Mouse (Mus musculus) cerebellum, adult 2 months (tissue): ENCODE measurements around the gene Slc24a1.

ENCODE experiments used
- CTCF ChIP-seq: fragments of 200-500 bp; IDR thresholded peaks from 2 replicates; pipeline ENCODE4 v1.5.1; 2011; ENCODE audit warnings: low read depth, mild to moderate bottlenecking, control low read depth, low read length, moderate library complexity, borderline replicate concordance; ENCODE audit not compliant: insufficient read depth
- POLR2A ChIP-seq: fragments of 200-500 bp; IDR thresholded peaks from 2 replicates; pipeline ENCODE4 v1.6.1; 2011; ENCODE audit warnings: low read length, control low read depth, borderline replicate concordance; ENCODE audit not compliant: insufficient read depth

DNA sequence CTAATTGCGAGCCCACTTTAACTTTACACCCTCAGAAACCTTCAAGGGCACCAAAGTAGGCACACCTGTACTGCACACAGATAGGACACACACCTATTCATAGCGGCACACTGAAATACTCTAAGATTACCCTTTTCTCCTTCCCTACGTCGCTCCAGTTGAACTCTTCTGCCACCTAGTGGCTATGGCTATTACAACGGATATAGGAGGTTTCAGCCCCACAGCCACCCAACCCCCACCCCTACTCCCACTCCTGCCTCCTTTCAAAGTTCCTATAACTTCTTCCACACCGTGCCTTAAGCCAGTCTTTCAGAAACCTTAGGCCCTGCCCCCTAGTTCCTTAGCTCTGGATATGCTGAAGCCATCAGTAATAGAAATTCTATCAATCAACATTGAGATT is 14.9 kb downstream of the Slc24a1 start:
- TF ChIP-seq POLR2A (no peak), CTCF (peak; percentile 64)
